Mouse (Mus musculus) neural tube, embryonic 11.5 days (tissue): ENCODE results near the gene Tcf3. TPM values are rescaled to one million over a fixed set of nuclear protein-coding genes. Genes with fewer than 3 reads are reported as not detected.

Experiments used
- ATAC-seq: fragments of 200-750 bp; cut with Nextera tagmentation; 2 replicates; pipeline ENCODE4 v1.8.0; 2017; ENCODE audit warnings: moderate number of reproducible peaks, mild to moderate bottlenecking, moderate TSS enrichment, moderate library complexity; ENCODE audit not compliant: insufficient read depth, low FRiP score, low TSS enrichment
- DNase-seq: peaks from one replicate; pipeline ENCODE4 v3.0.0-alpha.2; 2015; ENCODE audit warnings: low spot score
- H3K27ac ChIP-seq: fragments of 300-500 bp; sonication (generic); 2 replicates; pipeline ENCODE4 v1.5.1; 2014; ENCODE audit warnings: low read depth, mild to moderate bottlenecking, low read length
- H3K27me3 ChIP-seq: fragments of 300-500 bp; sonication (generic); 2 replicates; pipeline ENCODE4 v1.6.1; 2014; ENCODE audit warnings: mild to moderate bottlenecking, low read length, mixed read lengths; ENCODE audit not compliant: control insufficient read depth, insufficient read depth
- H3K36me3 ChIP-seq: fragments of 300-500 bp; sonication (generic); 2 replicates; pipeline ENCODE4 v1.6.1; 2014; ENCODE audit warnings: mild to moderate bottlenecking, low read length, moderate library complexity, mixed read lengths; ENCODE audit not compliant: control insufficient read depth, insufficient read depth
- H3K4me1 ChIP-seq: fragments of 300-500 bp; sonication (generic); 2 replicates; pipeline ENCODE4 v1.6.1; 2014; ENCODE audit warnings: low read length, mixed read lengths; ENCODE audit not compliant: control insufficient read depth, insufficient read depth
- H3K4me2 ChIP-seq: fragments of 300-500 bp; sonication (generic); 2 replicates; pipeline ENCODE4 v1.6.1; 2014; ENCODE audit warnings: low read depth, mild to moderate bottlenecking, moderate library complexity
- H3K4me3 ChIP-seq: fragments of 300-500 bp; sonication (generic); 2 replicates; pipeline ENCODE4 v1.5.1; 2014; ENCODE audit warnings: low read depth, low read length
- H3K9ac ChIP-seq: fragments of 300-500 bp; sonication (generic); 2 replicates; pipeline ENCODE4 v1.6.1; 2014; ENCODE audit warnings: mild to moderate bottlenecking, low read length
- H3K9me3 ChIP-seq: fragments of 300-500 bp; sonication (generic); 2 replicates; pipeline ENCODE4 v1.6.1; 2016; ENCODE audit warnings: low read length; ENCODE audit not compliant: control insufficient read depth
- WGBS: fragments of 180-500 bp; shearing (Covaris S2); extraction: QIAGEN DNeasy Blood & Tissue Kit; methylation state at CpG from one replicate; pipeline ENCODE4 v1.1.7; 2014; 5-methylcytosine and 5-hydroxymethylcytosine counted together
- polyA plus RNA-seq: library from polyadenylated mRNA; unstranded; fragments of >200 nt; fragmentation: Nextera tagmentation; extraction: Ambion mirVana; gene quantifications from 2 replicates; pipeline ENCODE4 v1.2.1, GENCODE M21; 2014

Gene Tcf3
- polyA plus RNA-seq, 1 experiment from 2014 or later: 177 TPM

GRCm38 (mm10) chr10:80421651-80422472 lies 11.6 kb downstream of the Tcf3 start:
- WGBS: 90% methylated on average over 9 of the region's 9 CpGs
- DNase-seq: no peak
- H3K4me1 ChIP-seq: no peaks in the 10 kb centered on the region
- no peaks in the 10 kb centered on the region; the same call in 1 of the 2 replicates for H3K9me3 ChIP-seq
- no peaks in the 10 kb centered on the region for H3K27me3 ChIP-seq
- no peak overlapping the region for H3K4me2 ChIP-seq
- no peak overlapping the region for H3K27ac ChIP-seq
- H3K36me3 ChIP-seq: peaks cover 64% of the 10 kb centered on the region
- no peak for ATAC-seq
- H3K4me3 ChIP-seq: no peak overlapping the region
- no peak overlapping the region for H3K9ac ChIP-seq

GRCm38 (mm10) chr10:80421208-80421607 lies 12.2 kb downstream of the Tcf3 start:
- 93% methylated on average over 8 of the region's 8 CpGs for WGBS
- no peak for DNase-seq
- Histone ChIP-seq H3K4me3 (no peak overlapping the region), H3K27me3 (no peaks in the 10 kb centered on the region), H3K4me2 (no peak overlapping the region), H3K27ac (no peak overlapping the region), H3K9me3 (no peaks in the 10 kb centered on the region; the same call in 1 of the 2 replicates), H3K36me3 (peaks cover 64% of the 10 kb centered on the region), H3K4me1 (no peaks in the 10 kb centered on the region), H3K9ac (no peak overlapping the region)
- ATAC-seq: no peak

GRCm38 (mm10) chr10:80420729-80421128 lies 12.7 kb downstream of the Tcf3 start:
- Histone ChIP-seq H3K4me2 (no peak overlapping the region), H3K36me3 (peaks cover 64% of the 10 kb centered on the region), H3K9me3 (no peaks in the 10 kb centered on the region; the same call in 1 of the 2 replicates), H3K27me3 (no peaks in the 10 kb centered on the region), H3K4me3 (no peak overlapping the region), H3K9ac (no peak overlapping the region), H3K27ac (no peak overlapping the region), H3K4me1 (no peaks in the 10 kb centered on the region)
- WGBS: 91% methylated on average over 10 of the region's 10 CpGs
- DNase-seq (no peak), ATAC-seq (no peak)

GRCm38 (mm10) chr10:80419419-80419818 lies 14.0 kb downstream of the Tcf3 start:
- ATAC-seq (no peak), DNase-seq (no peak)
- no peaks in the 10 kb centered on the region for H3K9me3 ChIP-seq
- WGBS: 87% methylated on average over 8 of the region's 8 CpGs
- H3K27ac ChIP-seq: no peak overlapping the region
- H3K27me3 ChIP-seq: no peaks in the 10 kb centered on the region
- peaks cover 62% of the 10 kb centered on the region for H3K36me3 ChIP-seq
- no peak overlapping the region for H3K9ac ChIP-seq
- no peak overlapping the region for H3K4me3 ChIP-seq
- H3K4me2 ChIP-seq: no peak overlapping the region
- H3K4me1 ChIP-seq: no peaks in the 10 kb centered on the region

DNA sequence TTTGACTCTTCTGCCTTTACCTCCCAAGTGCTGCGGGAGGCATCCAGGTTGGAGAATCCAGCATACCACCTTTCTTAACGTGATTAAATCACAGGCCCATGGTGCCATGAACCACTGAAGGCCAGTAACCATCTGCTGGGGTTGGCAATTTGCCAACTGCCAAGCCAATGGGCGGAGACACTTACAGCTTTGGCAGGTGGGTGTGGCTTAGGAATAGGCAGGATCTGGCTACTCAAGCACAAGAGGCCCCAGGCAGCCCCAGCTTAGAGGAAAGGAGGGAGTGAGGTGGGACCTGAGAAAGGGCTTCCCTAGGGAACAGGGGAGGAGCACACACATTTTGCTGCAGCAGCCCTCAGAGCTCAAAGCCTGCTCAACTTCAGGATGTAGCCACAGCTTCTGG lies 15.1 kb downstream of the Tcf3 start:
- no peak overlapping the region for H3K4me2 ChIP-seq
- DNase-seq (peak; percentile 57), ATAC-seq (peak; percentile 22; the same call in 1 of the 2 replicates)
- WGBS: 88% methylated on average over 3 of the region's 3 CpGs
- no peaks in the 10 kb centered on the region for H3K4me1 ChIP-seq
- H3K4me3 ChIP-seq: no peak overlapping the region
- H3K36me3 ChIP-seq: peaks cover 67% of the 10 kb centered on the region
- no peaks in the 10 kb centered on the region for H3K9me3 ChIP-seq
- H3K27ac ChIP-seq: no peak overlapping the region
- H3K9ac ChIP-seq: peak overlapping the region; percentile 18; the same call in 1 of the 2 replicates
- no peaks in the 10 kb centered on the region for H3K27me3 ChIP-seq

- no peak for ATAC-seq
- H3K9ac ChIP-seq: no peak overlapping the region
- H3K4me2 ChIP-seq: no peak overlapping the region
- H3K4me3 ChIP-seq: no peak overlapping the region
- H3K9me3 ChIP-seq: no peaks in the 10 kb centered on the region
- H3K27ac ChIP-seq: no peak overlapping the region
- 86% methylated on average over 1 of the region's 1 CpGs for WGBS
- H3K27me3 ChIP-seq: no peaks in the 10 kb centered on the region
- H3K4me1 ChIP-seq: no peaks in the 10 kb centered on the region
- H3K36me3 ChIP-seq: peaks cover 69% of the 10 kb centered on the region
- DNase-seq: no peak
Observed at GRCm38 (mm10) chr10:80417841-80418240, 15.6 kb downstream of the Tcf3 start.

DNA sequence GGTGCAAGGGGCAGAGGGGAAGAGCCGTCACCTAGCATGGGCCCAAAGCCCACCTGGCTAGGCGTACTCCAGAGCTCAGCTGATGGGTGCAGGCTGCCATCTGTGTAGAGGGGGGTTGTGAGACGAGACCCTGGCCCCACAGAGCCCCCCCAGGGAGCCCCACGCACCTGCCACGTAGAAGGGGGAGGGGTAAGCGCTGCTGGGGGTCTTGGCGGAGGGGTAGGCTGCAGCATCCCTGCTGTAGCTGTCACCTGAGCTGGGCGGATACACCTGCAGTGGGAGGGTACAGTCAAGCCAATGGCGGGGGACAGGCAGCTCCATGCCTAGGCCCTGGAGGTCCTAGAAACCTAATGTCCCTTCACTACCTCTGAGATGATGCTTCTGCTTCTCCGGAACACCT lies 16.1 kb downstream of the Tcf3 start:
- 94% methylated on average over 10 of the region's 10 CpGs for WGBS
- H3K27ac ChIP-seq: no peak overlapping the region
- ATAC-seq (no peak), DNase-seq (no peak)
- H3K4me2 ChIP-seq: no peak overlapping the region
- no peaks in the 10 kb centered on the region for H3K9me3 ChIP-seq
- H3K27me3 ChIP-seq: no peaks in the 10 kb centered on the region
- no peaks in the 10 kb centered on the region for H3K4me1 ChIP-seq
- H3K9ac ChIP-seq: no peak overlapping the region
- peaks cover 71% of the 10 kb centered on the region for H3K36me3 ChIP-seq
- no peak overlapping the region for H3K4me3 ChIP-seq

- no peak for DNase-seq
- no peak overlapping the region for H3K27ac ChIP-seq
- H3K9me3 ChIP-seq: no peaks in the 10 kb centered on the region
- no peak for ATAC-seq
- H3K27me3 ChIP-seq: no peaks in the 10 kb centered on the region
- H3K4me2 ChIP-seq: no peak overlapping the region
- H3K4me1 ChIP-seq: no peaks in the 10 kb centered on the region
- H3K4me3 ChIP-seq: no peak overlapping the region
- peaks cover 70% of the 10 kb centered on the region for H3K36me3 ChIP-seq
- no peak overlapping the region for H3K9ac ChIP-seq
- 93% methylated on average over 7 of the region's 7 CpGs for WGBS
Observed at GRCm38 (mm10) chr10:80415566-80415965, 17.9 kb downstream of the Tcf3 start.
